8 mouse cellular contexts compared by ENCODE assay signal in the genomic region with DNA sequence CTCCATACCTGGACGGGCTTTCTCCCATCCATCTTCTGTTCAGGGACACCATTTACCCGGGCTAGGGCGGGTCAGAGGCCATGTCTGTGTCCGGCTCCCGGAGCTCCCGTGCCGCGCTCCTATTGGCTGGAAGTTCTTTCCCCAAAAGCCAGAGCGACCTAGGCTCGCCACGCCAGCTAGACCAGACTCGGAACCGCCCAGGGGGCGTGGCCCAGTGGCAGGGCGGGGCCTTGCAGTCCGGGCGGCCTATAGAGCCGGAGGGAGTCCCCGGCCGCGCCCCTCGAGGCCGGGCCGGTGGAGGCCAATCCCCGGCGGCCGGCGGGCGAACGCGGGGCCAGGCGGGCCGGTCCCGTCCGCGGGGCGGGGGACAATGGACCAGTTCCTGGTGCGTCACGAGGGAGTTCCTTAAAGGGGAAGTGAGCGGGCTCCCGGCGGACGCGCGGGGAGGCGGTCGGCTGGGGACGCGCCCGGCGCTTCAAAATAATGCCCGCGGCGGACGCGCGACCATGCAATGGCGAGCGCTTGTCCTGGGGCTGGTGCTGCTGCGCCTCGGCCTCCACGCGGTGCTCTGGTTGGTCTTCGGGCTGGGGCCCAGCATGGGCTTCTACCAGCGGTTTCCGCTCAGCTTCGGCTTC. TPM values are rescaled to one million over a fixed set of nuclear protein-coding genes. Genes with fewer than 3 reads are reported as not detected.
DNase-seq lines count a peak whose midpoint lies in the region; ATAC-seq and TF ChIP-seq lines count a peak whose summit lies in the region.

A gene (plus strand): TSS at position 408 of the 635 bp plus-strand sequence.

- H3K4me1 ChIP-seq in forebrain, embryonic 10.5 days = peaks cover 36% of the 10 kb centered on the region
- H3K4me1 ChIP-seq in heart, embryonic 15.5 days (replicated peaks) = peaks cover 17% of the 10 kb centered on the region
- peaks cover 3 to 36% of the 10 kb centered on the region in 2 experiments for H3K4me1 ChIP-seq in liver, embryonic 14.5 days (replicated peaks; ENCODE audit: control insufficient read depth in 2 of 2, insufficient read depth in 2 of 2, low read length in 1 of 2)
- H3K4me1 ChIP-seq in neural tube, embryonic 11.5 days (ENCODE audit: control insufficient read depth, insufficient read depth, low read length) = peaks cover 9% of the 10 kb centered on the region; the same call in 1 of the 2 replicates
- peaks cover 4% of the 10 kb centered on the region for H3K4me1 ChIP-seq in stomach, postnatal 0 days (replicated peaks; ENCODE audit: control insufficient read depth, insufficient read depth)

- peaks cover 11% of the 10 kb centered on the region for H3K36me3 ChIP-seq in forebrain, embryonic 10.5 days (replicated peaks)
- H3K36me3 ChIP-seq in heart, embryonic 15.5 days = peaks cover 3% of the 10 kb centered on the region
- H3K36me3 ChIP-seq in liver, embryonic 14.5 days (replicated peaks; ENCODE audit: control insufficient read depth, insufficient read depth, low read depth) = no peaks in the 10 kb centered on the region; the same call in 1 of the 2 replicates
- H3K36me3 ChIP-seq in neural tube, embryonic 11.5 days (ENCODE audit: control insufficient read depth, insufficient read depth, low read length) = no peaks in the 10 kb centered on the region
- 0 out of 2 replicates have a peak, but pooled peaks cover 7% of the 10 kb centered on the region for H3K36me3 ChIP-seq in stomach, postnatal 0 days (ENCODE audit: control insufficient read depth, insufficient read depth, low read length)

- H3K4me3 ChIP-seq in forebrain, embryonic 10.5 days = peak within 1 kb of the TSS; percentile 92
- H3K4me3 ChIP-seq in heart, embryonic 15.5 days = peak within 1 kb of the TSS; percentile 91
- peak within 1 kb of the TSS; percentile 80 to 81 for H3K4me3 ChIP-seq in liver, embryonic 14.5 days (ENCODE audit: insufficient read depth in 1 of 2, low read depth in 2 of 2, low read length in 2 of 2)
- peak within 1 kb of the TSS; percentile 88 for H3K4me3 ChIP-seq in neural tube, embryonic 11.5 days (ENCODE audit: low read depth, low read length)
- peak within 1 kb of the TSS; percentile 99 for H3K4me3 ChIP-seq in stomach, postnatal 0 days (ENCODE audit: low read depth, low read length)

- WGBS in forebrain, embryonic 10.5 days = under 1% methylated on average over 67 of the region's 67 CpGs
- WGBS in heart, embryonic 15.5 days = under 1% methylated on average over 67 of the region's 67 CpGs
- WGBS in liver, embryonic 14.5 days (ENCODE audit: insufficient replicate concordance) = under 1% methylated on average over 66 of the region's 67 CpGs
- WGBS in neural tube, embryonic 11.5 days = under 1% methylated on average over 55 of the region's 67 CpGs
- under 1% methylated on average over 66 of the region's 67 CpGs for WGBS in stomach, postnatal 0 days

- peak within 1 kb of the TSS; percentile 95 for H3K27ac ChIP-seq in forebrain, embryonic 10.5 days
- peak within 1 kb of the TSS; percentile 85 for H3K27ac ChIP-seq in heart, embryonic 15.5 days
- peak within 1 kb of the TSS; percentile 31 for H3K27ac ChIP-seq in liver, embryonic 14.5 days
- H3K27ac ChIP-seq in neural tube, embryonic 11.5 days (ENCODE audit: low read depth, low read length) = peak within 1 kb of the TSS; percentile 76
- peak within 1 kb of the TSS; percentile 89 for H3K27ac ChIP-seq in stomach, postnatal 0 days (replicated peaks)

- H3K9me3 ChIP-seq in forebrain, embryonic 10.5 days = no peaks in the 10 kb centered on the region
- H3K9me3 ChIP-seq in heart, embryonic 15.5 days (replicated peaks) = no peaks in the 10 kb centered on the region
- no peaks in the 10 kb centered on the region for H3K9me3 ChIP-seq in liver, embryonic 14.5 days (ENCODE audit: control insufficient read depth, low read length)
- no peaks in the 10 kb centered on the region for H3K9me3 ChIP-seq in neural tube, embryonic 11.5 days (ENCODE audit: control insufficient read depth, low read length)
- H3K9me3 ChIP-seq in stomach, postnatal 0 days (ENCODE audit: control insufficient read depth, low read length) = no peaks in the 10 kb centered on the region

- TF ChIP-seq EP300 in liver, embryonic 14.5 days (IDR thresholded peaks at IDR 0.05; ENCODE audit: low read depth) = no peak
- no peak for TF ChIP-seq EP300 in stomach, postnatal 0 days (optimal IDR thresholded peaks at IDR 0.05)

- no peaks in the 10 kb centered on the region for H3K27me3 ChIP-seq in forebrain, embryonic 10.5 days (ENCODE audit: poor library complexity, severe bottlenecking)
- H3K27me3 ChIP-seq in heart, embryonic 15.5 days = no peaks in the 10 kb centered on the region
- no peaks in the 10 kb centered on the region for H3K27me3 ChIP-seq in liver, embryonic 14.5 days (ENCODE audit: control insufficient read depth, insufficient read depth, low read length)
- no peaks in the 10 kb centered on the region for H3K27me3 ChIP-seq in neural tube, embryonic 11.5 days (ENCODE audit: control insufficient read depth, insufficient read depth, low read length)
- H3K27me3 ChIP-seq in stomach, postnatal 0 days (ENCODE audit: control insufficient read depth, insufficient read depth, low read length) = no peaks in the 10 kb centered on the region

- TF ChIP-seq CTCF in liver, embryonic 14.5 days (IDR thresholded peaks at IDR 0.05; ENCODE audit: low read depth) = no peak
- peak; percentile 16; the same call in 1 of the 2 replicates for TF ChIP-seq CTCF in stomach, postnatal 0 days (IDR thresholded peaks at IDR 0.05; ENCODE audit: low read depth)

- ATAC-seq in heart, embryonic 15.5 days (replicated peaks; ENCODE audit: insufficient number of reproducible peaks, insufficient read depth, low FRiP score, low read depth) = peak; percentile 99
- ATAC-seq in liver, embryonic 14.5 days (ENCODE audit: insufficient read depth) = peak; percentile 99
- peak; percentile 98 for ATAC-seq in neural tube, embryonic 11.5 days (ENCODE audit: insufficient read depth, low FRiP score, low TSS enrichment)
- ATAC-seq in stomach, postnatal 0 days (ENCODE audit: low FRiP score, low TSS enrichment) = peak; percentile 100

- peak within 1 kb of the TSS; percentile 93 for H3K9ac ChIP-seq in heart, embryonic 15.5 days
- H3K9ac ChIP-seq in liver, embryonic 14.5 days (replicated peaks) = peak within 1 kb of the TSS; percentile 82
- H3K9ac ChIP-seq in neural tube, embryonic 11.5 days (ENCODE audit: low read length) = peak within 1 kb of the TSS; percentile 91
- peak within 1 kb of the TSS; percentile 91 for H3K9ac ChIP-seq in stomach, postnatal 0 days (ENCODE audit: low read length)

- H3K4me2 ChIP-seq in heart, embryonic 15.5 days = peak within 1 kb of the TSS; percentile 87
- peak within 1 kb of the TSS; percentile 91 for H3K4me2 ChIP-seq in liver, embryonic 14.5 days (ENCODE audit: low read depth)
- peak within 1 kb of the TSS; percentile 92 for H3K4me2 ChIP-seq in neural tube, embryonic 11.5 days (ENCODE audit: low read depth)
- peak within 1 kb of the TSS; percentile 77 for H3K4me2 ChIP-seq in stomach, postnatal 0 days (replicated peaks; ENCODE audit: low read depth)

- DNase-seq in CD8-positive naive resting alpha-beta T cell, adult 2 months (ENCODE audit: low read depth in 2 of 2, low spot score in 2 of 2) = peak; percentile 89
- peak; percentile 95 for DNase-seq in c-Kit-positive CD71-negative TER-119-negative erythroid progenitor cells, embryonic 14.5 days (ENCODE audit: low read depth)
- peak; percentile 96 for DNase-seq in forebrain, embryonic 10.5 days (ENCODE audit: extremely low spot score, low spot score)
- peak; percentile 98 to 99 for DNase-seq in kidney, postnatal 25 days
- DNase-seq in liver, embryonic 14.5 days (ENCODE audit: low read depth in 3 of 3, low spot score in 3 of 3) = peak; percentile 93 to 94 (median 94)
- peak; percentile 99 for DNase-seq in neural tube, embryonic 11.5 days (ENCODE audit: low spot score)
- peak; percentile 99 for DNase-seq in stomach, postnatal 0 days (ENCODE audit: low spot score)

RNA-seq across cellular contexts. Expression of the gene that starts here (rescaled TPM):
- 16.4 and 20.0 TPM in 2 replicates for polyA plus RNA-seq in forebrain, embryonic 10.5 days (2016; fragmentation: Nextera tagmentation; extraction: Ambion mirVana)
- polyA plus RNA-seq in heart, embryonic 15.5 days (2015; fragmentation: Nextera tagmentation; extraction: Ambion mirVana) = 10.7 and 15.1 TPM in 2 replicates
- polyA plus RNA-seq in liver, embryonic 14.5 days (2012; rRNA removed) = 7.2 and 9.6 TPM in 2 replicates
- 19.1 and 22.4 TPM in 2 replicates for polyA plus RNA-seq in liver, embryonic 14.5 days (2014; fragmentation: Nextera tagmentation; extraction: Ambion mirVana)
- polyA plus RNA-seq in neural tube, embryonic 11.5 days (2014; fragmentation: Nextera tagmentation; extraction: Ambion mirVana) = 23.6 and 24.4 TPM in 2 replicates
- polyA plus RNA-seq in stomach, postnatal 0 days (2015; fragmentation: Nextera tagmentation; extraction: Ambion mirVana) = 34.8 and 35.8 TPM in 2 replicates

Comparison
In these comparisons a context has a peak if more than half of its experiments do, and no peak if none do; other contexts are left out.
1. Peak in every context shown above with its lines: DNase-seq, ATAC-seq, H3K4me3 ChIP-seq and H3K27ac ChIP-seq.
2. H3K27ac ChIP-seq: peak in every context shown above with its lines; median percentile 95 in forebrain, embryonic 10.5 days; 89 in stomach, postnatal 0 days; 85 in heart, embryonic 15.5 days; 76 in neural tube, embryonic 11.5 days; 31 in liver, embryonic 14.5 days.